Mouse (Mus musculus) testis, adult 2 months (tissue): Measurements from ENCODE around the gene Tspan11.

ENCODE experiments used
- CTCF ChIP-seq: fragments of 200-500 bp; IDR thresholded peaks from 2 replicates; pipeline ENCODE4 v1.5.1; 2012; ENCODE audit warnings: low read depth, mild to moderate bottlenecking, inconsistent platforms, low read length, moderate library complexity; ENCODE audit not compliant: control insufficient read depth, insufficient read depth, insufficient replicate concordance
- POLR2A ChIP-seq: fragments of 200-500 bp; IDR thresholded peaks from 2 replicates; pipeline ENCODE4 v1.6.1; 2012; ENCODE audit warnings: low read depth, mild to moderate bottlenecking, inconsistent platforms, low read length, moderate library complexity; ENCODE audit not compliant: control insufficient read depth

- no peak for TF ChIP-seq CTCF
- no peak for TF ChIP-seq POLR2A
Measured at GRCm38 (mm10) chr6:127912938-127913337, 25.5 kb downstream of the Tspan11 start.
